Mouse (Mus musculus) MN1 (cell line): ENCODE results near the gene Hnf4a.
"Not testable (repeated sequence)": the region's sequence is repeated elsewhere in the genome, so short reads cannot be mapped to it uniquely, and the experiment has no call there.

Source experiments
- DNase-seq: peaks from one replicate; pipeline ENCODE4 v3.0.0-alpha.2; 2016; ENCODE audit warnings: low spot score

Gene Hnf4a

GRCm38 (mm10) chr2:163506300-163507004 lies at the start of gene Hnf4a:
Gene Hnf4a, plus strand, starts transcription at chr2:163506808.
- no peak for DNase-seq

- DNase-seq, result peak; percentile 69
These were observed 47.9 kb upstream of the Hnf4a start for GRCm38 (mm10) chr2:163458539-163459265.

- peak; percentile 64 for DNase-seq
These were observed 47.2 kb upstream of the Hnf4a start for GRCm38 (mm10) chr2:163459380-163459779.

GRCm38 (mm10) chr2:163460622-163461021 lies 46.0 kb upstream of the Hnf4a start:
- no peak for DNase-seq

GRCm38 (mm10) chr2:163461307-163461706 lies 45.3 kb upstream of the Hnf4a start:
- DNase-seq, result not testable (repeated sequence)

GRCm38 (mm10) chr2:163462386-163462785 lies 44.2 kb upstream of the Hnf4a start:
- no peak for DNase-seq

GRCm38 (mm10) chr2:163462801-163463200 lies 43.8 kb upstream of the Hnf4a start:
- DNase-seq, result no peak

- DNase-seq, result no peak
These were observed 43.3 kb upstream of the Hnf4a start for GRCm38 (mm10) chr2:163463251-163463769.

GRCm38 (mm10) chr2:163463998-163464397 lies 42.6 kb upstream of the Hnf4a start:
- DNase-seq, result no peak

GRCm38 (mm10) chr2:163464562-163464961 lies 42.0 kb upstream of the Hnf4a start:
- DNase-seq, result no peak

GRCm38 (mm10) chr2:163466771-163467170 lies 39.8 kb upstream of the Hnf4a start:
- DNase-seq, result no peak

- no peak for DNase-seq
These were observed 39.0 kb upstream of the Hnf4a start for GRCm38 (mm10) chr2:163467585-163467984.

- no peak for DNase-seq
These were observed 37.7 kb upstream of the Hnf4a start for GRCm38 (mm10) chr2:163468866-163469265.

- no peak for DNase-seq
These were observed 36.9 kb upstream of the Hnf4a start for GRCm38 (mm10) chr2:163469711-163470110.

- DNase-seq, result peak; percentile 94
These were observed 35.5 kb upstream of the Hnf4a start for GRCm38 (mm10) chr2:163471136-163471535.

GRCm38 (mm10) chr2:163471710-163472465 lies 34.7 kb upstream of the Hnf4a start:
- DNase-seq, result peak; percentile 63

- peak; percentile 97 for DNase-seq
These were observed 34.1 kb upstream of the Hnf4a start, which contains the start of gene Fitm2 for GRCm38 (mm10) chr2:163472466-163472851. Gene Fitm2, minus strand, starts transcription at chr2:163472629.

- no peak for DNase-seq
These were observed 26.3 kb upstream of the Hnf4a start for GRCm38 (mm10) chr2:163480191-163480825.

GRCm38 (mm10) chr2:163481539-163482029 lies 25.0 kb upstream of the Hnf4a start:
- no peak for DNase-seq

GRCm38 (mm10) chr2:163487360-163487759 lies 19.2 kb upstream of the Hnf4a start:
- DNase-seq, result no peak

GRCm38 (mm10) chr2:163489725-163490291 lies 16.8 kb upstream of the Hnf4a start:
- no peak for DNase-seq
